Mouse (Mus musculus) activated CD4-positive, CD25-positive, alpha-beta regulatory T cell, adult 4 months (primary cell): Measurements from ENCODE around the gene Usp7. TPM values are rescaled to one million over a fixed set of nuclear protein-coding genes. Genes with fewer than 3 reads are reported as not detected.

Source experiments
- ATAC-seq: one replicate; pipeline ENCODE4 v1.8.0; 2017
- polyA plus RNA-seq, 2 experiments: library from polyadenylated mRNA; unstranded; fragments of 100-300 nt; shearing (Covaris generic); gene quantifications; one replicate each; pipeline ENCODE4 v1.2.1; 2017

The Usp7 gene
- polyA plus RNA-seq: 10 to 100 TPM; 35.0 to 48.0 TPM

DNA sequence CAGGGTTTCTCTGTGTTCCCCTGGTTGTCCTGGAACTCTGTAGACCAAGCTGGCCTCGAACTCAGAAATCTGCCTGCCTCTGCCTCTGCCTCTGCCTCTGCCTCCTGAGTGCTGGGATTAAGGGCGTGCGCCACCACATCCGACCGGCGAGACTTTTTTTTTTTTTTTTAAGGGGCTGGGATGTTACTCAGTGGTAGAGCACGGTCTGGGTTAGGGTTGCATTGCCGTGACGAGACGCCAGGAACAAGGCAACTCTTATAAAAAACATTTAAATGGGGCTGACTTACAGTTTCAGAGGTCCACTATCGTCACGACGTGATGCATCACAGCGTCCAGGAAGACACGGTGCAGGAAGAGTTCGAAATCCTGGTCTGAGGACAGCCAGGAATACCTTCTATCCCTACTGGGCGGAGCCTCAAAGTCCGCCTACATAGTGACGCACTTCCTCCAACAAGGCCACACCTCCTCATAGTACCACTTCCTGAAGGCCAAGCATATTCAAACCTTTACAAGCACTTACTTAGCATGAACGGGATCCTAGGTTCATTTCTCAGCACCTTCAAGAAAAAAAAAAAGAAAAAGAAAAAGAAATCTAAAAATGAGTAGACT, at the start of gene Usp7:
Gene Usp7, minus strand, starts transcription at position 360 of the 609 bp plus-strand sequence.
- ATAC-seq: no peak

DNA sequence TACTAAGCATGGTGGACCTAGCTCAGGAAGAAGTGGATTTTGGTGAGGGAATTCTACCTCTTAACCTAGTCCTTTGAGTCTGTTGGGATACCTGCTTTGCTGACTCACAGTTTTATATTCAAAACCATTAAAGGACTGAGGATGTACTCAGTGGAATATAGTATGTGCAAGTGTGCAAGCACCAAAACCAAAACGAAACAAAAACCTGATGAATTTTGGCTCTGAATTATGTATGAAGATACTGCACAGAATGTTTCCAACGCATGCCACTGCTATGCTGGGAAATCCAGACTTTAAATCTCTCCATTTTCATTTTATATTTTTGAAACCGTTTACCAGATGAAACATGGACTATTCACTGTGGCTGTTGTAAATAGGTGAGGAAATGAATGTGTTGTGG, 48.4 kb upstream of the Usp7 start:
- peak; percentile 28 for ATAC-seq

DNA sequence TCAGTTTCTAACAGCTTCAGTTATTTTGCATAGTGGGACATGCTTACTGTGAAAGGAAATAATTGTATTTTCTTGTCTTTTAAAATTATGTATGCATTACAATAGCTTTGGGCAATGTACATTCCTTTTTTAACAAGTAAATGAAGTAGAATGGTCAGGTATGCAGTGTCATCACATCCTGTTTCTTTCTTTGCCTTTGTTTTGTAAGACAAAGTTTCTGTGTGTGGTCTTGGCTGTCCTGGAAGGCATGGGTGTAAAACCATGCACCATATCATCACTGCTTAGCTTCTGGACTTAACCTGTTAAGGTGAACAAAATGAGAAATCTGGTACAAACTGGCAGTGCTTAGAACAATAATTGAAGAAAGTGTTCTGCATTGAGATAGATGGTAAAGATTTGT, 46.8 kb upstream of the Usp7 start:
- no peak for ATAC-seq

DNA sequence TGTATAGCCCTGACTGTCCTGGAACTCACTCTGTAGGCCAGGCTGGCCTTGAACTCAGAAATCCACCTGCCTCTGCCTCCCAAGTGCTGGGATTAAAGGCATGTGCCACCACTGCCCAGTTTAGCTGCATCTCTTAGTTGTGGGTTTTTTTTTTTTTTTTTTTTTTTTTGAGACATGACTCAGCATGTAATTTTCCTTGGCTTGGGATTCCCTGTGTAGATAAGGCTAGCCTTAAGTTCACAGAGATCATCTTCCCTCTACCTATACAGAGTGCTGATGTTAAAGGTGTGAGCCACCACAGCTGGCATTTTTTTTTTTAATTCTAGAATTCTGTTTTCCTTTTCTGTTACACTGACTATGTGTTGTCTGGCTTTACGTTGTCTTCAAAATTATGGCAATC, 45.5 kb upstream of the Usp7 start:
- no peak for ATAC-seq

DNA sequence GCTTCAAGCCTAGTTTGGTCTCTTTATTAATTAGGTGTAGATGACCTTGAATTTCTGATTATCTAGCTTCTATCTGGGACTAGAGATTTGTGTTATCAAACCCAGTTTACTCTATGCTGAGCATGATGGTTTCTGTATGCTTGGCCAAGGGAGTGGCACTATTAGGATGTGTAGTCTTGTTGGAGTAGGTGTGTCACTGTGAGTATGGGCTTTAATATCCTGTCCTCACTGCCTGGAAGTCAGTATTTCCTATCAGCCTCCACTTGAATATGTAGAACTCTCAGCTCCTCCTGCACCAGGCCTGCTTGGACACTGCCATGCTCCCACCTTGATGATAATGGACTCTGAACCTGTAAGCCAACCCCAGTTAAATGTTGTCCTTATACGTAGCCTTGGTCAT, 44.8 kb upstream of the Usp7 start:
- ATAC-seq: no peak

DNA sequence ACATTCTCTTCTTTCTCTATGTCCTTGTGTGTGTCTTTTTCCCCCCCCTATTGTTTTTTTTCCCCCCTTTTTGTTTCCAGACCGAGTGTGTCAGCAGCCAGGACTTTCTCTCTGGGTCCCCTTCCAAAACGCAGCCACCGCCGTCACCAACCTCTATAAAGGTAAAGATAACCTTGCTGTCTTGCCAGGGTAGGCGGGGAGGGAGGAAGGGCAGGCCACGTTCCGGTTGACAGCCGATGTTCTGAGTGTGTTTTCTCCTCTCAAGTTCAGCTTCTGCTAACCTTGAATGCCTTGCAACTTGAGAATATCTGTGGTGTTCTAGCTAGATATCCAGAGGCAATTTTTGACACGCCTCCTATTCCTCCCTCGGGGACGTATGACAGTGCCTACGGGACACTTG, 39.1 kb upstream of the Usp7 start:
- no peak for ATAC-seq

DNA sequence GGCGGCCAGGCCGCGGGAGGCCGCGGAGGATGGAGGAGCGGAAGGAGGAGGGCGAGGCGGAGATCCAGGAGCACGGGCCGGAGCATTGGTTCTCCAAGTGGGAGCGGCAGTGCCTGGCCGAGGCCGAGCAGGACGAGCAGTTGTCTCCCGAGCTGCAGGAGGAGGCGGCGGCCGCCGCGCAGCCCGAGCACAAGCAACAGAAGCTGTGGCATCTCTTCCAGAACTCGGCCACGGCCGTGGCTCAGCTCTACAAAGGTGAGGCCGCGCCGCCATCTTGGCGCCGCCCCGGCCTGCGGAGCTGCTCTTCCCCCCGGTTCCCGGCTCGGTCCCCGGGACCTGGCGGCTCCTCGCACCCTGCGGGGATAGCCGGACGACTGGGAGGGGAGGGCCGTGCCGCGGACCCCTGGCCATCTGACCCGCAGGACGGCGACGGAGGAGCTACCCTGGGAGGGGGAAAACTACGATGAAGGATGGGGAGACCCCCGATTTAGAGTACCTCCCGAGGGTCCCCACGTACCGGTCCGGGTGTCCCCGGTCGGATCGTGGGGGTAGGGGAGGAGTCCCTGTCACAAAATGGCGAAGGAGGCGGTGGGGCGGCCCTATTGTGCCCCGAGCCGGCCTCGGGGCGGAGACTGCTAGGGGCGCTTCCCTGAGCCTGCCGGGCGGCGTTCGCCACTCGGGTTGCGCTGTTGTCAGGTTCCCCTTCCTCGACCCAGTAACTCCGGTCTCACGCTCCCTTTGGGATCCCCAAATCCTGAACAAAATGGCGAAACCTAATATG, 38.5 kb upstream of the Usp7 start:
- peak; percentile 38 for ATAC-seq

DNA sequence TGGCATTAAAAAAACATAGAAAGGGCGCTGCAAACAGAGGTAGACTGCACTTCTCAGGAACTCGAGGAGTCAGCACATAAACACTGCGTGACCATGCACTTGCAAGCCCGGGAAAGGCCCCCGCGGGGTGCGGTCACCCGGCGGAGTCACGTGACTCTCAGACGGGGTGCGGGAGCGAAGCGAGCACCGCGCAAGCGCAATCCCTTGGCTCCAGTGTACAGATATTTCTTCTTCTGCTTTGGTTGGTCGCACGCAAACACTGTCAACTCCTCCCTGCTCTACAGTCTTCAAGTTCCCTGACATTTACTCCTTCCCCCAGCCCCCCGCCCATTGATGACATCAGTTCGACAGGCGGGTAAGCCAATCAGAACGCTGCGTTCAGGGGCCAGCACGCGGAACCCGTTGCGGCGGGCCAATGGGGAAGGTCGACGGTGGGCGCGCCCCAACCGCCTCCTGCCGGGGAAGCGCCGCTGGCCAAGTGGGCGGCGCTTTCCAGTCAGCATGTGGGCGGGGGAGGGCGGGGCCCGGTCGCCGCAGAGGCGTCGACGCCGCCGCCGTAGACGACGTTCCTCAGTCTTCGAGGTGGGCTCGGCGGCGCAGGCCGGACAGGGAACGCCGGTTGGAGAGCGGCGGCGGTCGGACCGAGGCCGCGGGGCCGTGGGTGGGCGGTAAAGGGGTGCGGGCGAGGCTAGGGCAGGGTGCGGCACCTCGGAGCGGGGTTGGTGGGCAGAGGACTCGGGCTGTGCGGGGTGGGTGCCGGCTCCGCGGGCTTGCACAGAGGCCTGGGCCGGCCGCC, 37.7 kb upstream of the Usp7 start, which contains the start of gene 1810013L24Rik:
Gene 1810013L24Rik, plus strand, starts transcription at position 537 of the 796 bp plus-strand sequence.
- peak; percentile 92 for ATAC-seq

DNA sequence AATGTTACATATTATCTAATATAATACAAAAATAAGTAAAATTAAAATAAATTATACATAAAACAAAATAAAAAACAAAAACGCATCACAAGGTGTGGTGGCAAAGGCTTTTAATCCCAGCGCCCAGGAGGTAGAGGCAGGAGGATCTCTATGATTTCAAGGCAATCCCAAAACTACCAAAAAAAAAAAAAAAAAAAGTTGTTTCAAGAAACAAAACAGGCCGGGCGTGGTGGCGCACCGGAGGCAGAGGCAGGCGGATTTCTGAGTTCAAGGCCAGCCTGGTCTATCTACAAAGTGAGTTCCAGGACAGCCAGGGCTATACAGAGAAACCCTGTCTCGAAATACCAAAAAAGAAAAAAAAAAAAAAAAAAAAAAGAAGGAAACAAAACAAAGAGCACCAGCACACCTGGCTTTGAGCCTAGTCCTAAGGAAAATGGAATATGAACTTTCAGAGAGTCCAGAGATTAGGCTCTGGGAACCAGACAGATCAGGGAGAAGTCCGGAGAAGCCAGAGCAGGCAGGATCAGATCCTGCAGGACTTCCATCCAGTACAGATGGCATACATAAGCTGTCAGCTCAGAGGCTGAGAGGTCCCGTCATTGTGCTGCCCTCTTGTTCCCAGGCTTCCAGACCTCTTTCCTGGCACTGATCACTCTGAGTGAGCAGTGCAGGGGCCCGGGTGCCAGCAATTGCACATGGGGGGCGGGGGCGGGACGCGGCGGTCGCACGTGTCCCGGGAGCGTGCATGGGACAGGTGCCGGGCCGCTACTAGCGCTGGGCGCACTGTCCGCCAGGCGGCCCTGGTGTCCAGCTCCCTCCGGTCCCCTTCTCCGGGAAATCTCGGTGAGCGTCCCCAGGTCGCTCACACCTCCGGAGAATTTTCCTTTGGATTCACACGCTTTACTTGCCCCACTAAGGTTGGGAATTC, 36.8 kb upstream of the Usp7 start:
- ATAC-seq: no peak

DNA sequence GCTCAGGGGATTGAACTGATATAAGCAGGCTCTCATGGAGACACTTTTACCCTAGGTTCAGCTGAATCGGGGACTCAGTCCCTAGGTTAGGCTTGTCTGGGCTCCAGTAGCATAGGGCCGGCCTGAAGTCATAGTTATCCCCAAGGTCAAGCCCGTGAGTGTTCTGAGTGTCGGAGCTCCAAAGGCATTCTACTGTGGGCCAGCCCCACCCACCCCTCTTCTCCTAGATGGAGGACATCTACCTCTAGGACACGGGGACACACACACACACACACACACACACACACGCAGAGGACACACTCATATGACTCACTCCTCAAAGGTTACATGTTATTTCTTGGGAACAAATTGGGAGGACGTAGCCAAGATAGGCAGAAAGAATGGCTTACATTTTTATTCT, 35.3 kb upstream of the Usp7 start:
- no peak for ATAC-seq

DNA sequence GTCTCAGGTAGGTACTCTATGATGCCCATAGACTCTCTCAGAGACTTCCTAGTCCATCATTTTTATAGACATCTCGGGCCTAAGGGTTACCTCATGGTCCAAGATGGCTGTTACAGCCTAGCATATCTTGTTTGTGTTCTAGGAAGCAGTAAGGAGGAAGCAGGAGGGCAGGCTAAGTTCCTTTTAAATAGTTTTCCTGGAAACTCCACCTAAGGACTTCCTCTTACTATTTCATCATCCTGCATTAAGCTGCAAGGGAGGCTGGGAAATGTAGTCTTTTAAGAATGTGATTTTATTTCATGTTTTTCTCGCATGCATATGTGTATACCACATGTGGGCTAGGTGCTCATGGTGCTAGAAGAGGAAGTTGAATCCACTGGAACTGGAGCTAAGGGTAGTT, 31.6 kb upstream of the Usp7 start:
- ATAC-seq: peak; percentile 77

DNA sequence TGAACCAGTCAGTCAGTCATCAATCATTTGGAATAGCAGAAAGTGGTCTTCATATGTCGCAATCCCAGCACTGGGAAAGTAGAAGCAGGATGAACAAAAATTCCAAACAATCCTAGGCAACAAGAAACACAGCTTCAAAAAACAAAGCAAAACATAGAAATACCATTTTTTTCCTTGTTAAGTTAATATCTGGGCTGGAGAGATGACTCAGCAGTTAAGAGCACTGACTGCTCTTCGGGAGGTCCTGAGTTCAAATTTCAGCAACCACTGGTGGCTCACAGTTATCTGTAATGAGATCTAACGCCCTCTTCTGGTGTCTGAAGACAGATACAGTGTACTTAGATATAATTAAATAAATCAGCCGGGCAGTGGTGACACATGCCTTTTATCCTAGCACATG, 30.5 kb upstream of the Usp7 start:
- ATAC-seq: no peak

DNA sequence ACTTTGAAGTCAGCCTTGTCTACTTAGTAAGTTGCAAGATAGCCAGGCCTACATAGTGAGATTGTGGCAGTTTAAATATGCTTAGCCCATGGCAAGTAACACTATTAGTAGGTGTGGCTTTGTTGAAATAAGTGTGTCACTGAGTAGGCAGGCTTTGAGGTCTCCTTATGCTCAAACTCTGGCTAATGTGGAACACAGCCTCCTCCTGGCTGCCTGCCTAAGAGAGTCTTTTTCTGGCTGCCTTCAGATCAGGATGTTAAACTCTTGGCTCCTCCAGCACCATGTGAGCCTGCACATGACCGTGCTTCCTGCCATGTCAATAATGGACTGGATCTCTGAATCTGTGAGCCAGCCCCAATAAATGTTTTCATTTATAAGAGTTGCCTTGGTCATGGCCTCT, 29.3 kb upstream of the Usp7 start:
- ATAC-seq: no peak

DNA sequence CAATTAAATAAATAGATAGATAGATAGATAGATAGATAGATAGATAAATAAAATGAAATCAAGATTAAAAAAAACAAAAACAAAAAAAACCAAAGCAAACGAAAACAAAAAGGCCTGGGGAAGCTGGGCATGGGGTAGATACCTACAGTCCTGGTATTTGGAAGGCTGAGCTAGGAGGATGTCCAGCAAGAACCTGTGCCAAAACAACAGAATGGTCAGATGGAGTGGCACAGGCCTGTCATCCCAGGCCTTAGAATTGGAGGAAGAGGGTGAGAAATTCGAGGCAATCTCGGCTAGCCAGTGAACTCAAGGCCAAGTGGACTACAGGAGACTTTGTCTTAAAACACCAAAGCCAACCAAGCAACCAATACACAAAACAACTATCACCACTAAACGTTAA, 25.8 kb upstream of the Usp7 start:
- no peak for ATAC-seq

DNA sequence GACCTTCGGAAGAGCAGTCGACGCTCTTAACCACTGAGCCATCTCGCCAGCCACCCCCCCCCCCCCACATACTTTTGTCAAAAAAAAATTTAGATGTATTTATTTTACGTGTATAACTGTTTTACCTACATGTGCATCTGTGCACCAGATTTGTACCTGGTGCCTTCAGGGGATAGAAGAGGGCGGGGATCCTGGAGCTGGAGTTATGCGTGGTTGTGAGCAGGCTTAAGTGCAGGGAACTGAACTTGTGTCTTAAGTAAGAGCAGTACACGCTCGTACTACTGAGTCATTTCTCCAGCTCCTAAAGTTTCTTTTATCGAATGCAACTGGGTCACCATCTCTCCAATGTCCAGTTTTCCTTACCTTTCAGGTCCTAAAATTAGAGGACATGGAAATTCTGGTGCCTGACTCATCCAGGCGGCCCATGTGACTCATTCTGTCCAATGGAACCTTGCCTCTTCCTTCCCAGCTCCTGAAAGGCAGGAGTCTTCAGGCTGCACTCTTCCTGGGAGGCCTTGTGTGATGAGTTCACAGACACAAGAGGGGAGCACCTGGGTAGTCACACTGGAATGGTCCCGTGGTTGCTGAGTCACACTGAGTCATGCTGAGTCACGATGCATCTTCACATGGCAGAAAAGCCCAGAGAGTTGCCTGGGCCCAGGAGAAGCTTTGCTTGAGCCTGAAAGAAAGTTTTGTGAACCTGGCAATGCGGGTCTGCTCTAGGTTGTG, 18.5 kb upstream of the Usp7 start:
- ATAC-seq: no peak

DNA sequence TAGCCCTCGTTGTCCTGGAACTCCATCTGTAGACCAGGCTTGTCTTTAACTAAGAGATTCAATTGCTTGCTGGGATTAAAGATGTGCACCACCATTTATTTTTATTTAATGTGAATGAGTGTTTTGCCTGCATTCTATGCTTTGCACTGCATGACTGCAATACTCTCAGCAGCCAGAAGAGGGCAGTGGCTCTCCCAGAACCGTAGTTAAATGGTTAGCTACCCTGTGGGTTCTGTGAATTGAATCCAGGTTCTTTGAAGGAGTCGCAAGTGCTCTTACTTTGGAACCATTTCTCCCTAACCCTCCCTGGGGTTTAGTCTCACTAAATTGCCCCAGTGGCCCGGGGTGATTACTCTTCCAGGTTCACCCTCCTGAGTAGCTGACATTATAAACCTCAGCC, 14.6 kb upstream of the Usp7 start:
- no peak for ATAC-seq

DNA sequence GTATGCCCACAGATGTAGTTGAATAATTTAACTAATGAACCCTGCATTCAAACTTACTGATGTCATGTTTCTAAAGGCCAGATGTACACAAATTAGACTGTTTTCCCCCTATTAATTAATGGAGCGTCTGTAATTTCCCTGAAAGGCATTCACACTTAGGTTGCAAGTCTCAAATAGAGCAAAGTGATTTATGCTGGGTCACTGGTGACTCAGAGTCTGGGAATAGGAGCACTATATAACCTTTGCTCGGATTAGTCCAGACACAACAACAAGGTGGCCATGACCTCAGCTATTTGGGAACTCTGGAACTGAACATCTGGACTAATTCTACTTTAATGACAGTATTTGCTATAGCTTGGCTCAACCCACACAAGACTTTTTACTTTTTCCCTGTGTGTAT, 3.8 kb upstream of the Usp7 start:
- ATAC-seq: no peak

DNA sequence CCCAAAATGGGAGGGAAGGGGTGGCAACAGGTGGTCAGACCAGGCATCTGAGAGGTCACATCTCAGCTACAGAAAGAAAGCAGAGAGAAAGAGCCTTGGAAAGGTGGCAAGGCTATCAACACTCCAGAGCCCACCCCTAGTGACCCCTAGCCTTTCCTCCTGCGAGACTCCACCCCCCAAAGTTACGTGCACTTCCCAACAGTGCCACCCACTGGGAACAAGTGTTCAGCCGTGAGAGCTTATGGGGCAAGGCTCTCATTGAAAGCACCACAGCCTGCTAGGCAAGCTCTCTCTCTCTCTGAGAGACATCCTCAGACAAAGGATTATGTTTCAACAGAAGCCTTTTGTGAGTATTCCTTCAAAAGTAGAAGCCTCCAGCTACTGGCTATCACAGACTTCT, 2.8 kb upstream of the Usp7 start:
- ATAC-seq: no peak

DNA sequence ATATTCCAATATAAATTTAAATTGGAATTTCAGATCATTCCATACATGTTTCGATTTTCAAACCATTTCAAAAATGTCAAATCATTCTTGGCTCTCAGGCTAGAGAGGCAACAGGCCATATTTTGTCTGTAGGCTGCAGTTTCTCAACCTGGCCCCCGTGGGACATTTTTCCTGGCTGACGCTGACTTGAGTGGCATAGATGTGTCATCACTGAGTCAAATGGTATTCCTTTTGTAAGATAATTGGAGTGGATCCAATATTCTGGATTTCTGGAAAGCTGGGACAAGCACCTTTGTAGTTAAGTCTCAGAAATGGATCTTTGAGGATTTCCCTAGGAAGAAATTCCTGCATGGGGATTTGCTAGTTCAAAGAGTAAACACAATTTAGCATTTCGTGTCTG, 1.2 kb downstream of the Usp7 start:
- no peak for ATAC-seq

DNA sequence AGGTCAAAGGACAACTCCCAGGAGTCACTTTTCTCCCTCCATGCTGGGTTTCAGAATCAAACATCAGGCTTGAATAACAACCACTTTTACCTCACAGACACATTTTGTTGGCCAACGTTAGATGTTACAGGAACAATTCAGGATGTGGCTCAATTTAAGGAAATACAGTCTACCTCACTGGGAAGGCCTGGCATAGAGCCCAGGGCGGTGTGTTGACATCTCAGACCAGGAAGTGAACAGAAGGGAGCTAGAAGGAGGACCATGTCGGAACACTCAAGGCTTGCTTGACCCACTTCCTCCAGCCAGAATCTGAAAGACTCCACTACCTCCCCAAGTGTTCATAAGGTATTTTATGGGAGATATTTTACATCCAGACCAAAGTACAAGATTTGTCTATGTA, 7.4 kb downstream of the Usp7 start:
- ATAC-seq: no peak

DNA sequence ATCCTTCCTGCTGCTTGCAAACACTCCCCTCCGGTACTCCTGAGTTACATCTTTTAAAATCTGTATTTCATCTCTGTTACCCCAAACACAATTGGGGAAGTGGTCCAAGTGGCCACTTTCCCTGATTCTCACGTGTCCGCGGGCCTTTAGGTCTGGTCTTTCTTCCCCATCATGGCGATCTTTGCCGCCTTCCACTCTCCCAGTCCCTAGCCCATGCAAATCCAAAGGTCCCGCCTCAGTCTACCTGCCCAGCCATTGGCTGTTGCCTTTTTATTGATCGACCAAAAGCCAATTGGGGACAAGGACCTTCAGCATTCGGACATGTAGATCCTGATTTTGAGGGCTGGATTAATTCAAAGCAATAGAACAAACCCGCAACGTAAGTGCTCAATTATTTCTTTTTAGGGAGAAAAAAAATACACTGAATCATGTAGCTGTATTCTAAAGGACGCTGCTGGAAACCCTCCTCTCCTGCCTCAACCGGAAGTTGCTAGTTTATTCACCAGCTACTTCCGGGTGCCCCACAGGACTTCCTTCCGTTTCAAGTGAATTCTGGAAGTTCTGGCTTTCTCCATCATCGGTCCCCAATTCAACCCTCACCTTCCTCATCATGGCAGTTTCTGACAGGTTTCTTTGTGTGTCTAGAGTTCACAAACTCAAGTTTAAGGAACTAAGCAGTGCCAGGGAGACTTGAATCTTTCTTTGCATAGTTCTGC, 8.8 kb downstream of the Usp7 start:
- ATAC-seq: no peak
